Mouse (Mus musculus) Patski (cell line): Measurements from ENCODE around the gene Camta1. TPM values are rescaled to one million over a fixed set of nuclear protein-coding genes. Genes with fewer than 3 reads are reported as not detected.
A peak's percentile ranks its signal among the peaks of the same experiment; 100 is the strongest.

Experiments
- ATAC-seq: fragments of 100-300 bp; one replicate; pipeline ENCODE4 v1.8.0; 2021
- CTCF ChIA-PET: fragments of 350-600 bp; sonication (Branson Sonifier 250); formaldehyde crosslinking; loops from one replicate; lab custom pipeline; 2022; ENCODE audit warnings: inconsistent platforms; lab: Charles Lee
- POLR2A ChIA-PET: fragments of 350-600 bp; sonication (Branson Sonifier 250); formaldehyde crosslinking; loops from one replicate; lab custom pipeline; 2022; ENCODE audit warnings: antibody characterized with exemption, inconsistent platforms; lab: Charles Lee
- DNase-seq: peaks from one replicate; pipeline ENCODE4 v3.0.0-alpha.2; 2011; ENCODE audit warnings: low read depth, low spot score
- H3K27me3 ChIP-seq: fragments of 371-371 bp; one replicate; pipeline ENCODE4 v1.5.1; 2021
- CTCF ChIP-seq: fragments of 100-300 bp; IDR thresholded peaks from one replicate; pipeline ENCODE4 v1.5.1; 2021
- in situ Hi-C: fragments of 300-500 bp; cut with MboI; formaldehyde crosslinking; loops from 3 replicates; pipeline ENCODE4 v1.11.1; 2018; ENCODE audit warnings: low pct_unique_long_range_greater_than_20kb, mixed read lengths
- polyA plus RNA-seq: library from polyadenylated mRNA; unstranded; gene quantifications from one replicate; pipeline ENCODE4 v1.2.3, GENCODE M21; 2021

Camta1 gene
- polyA plus RNA-seq, 1 experiment from 2014 or later = 28.0 TPM

- TF ChIP-seq CTCF = no peak
- no peaks in the 10 kb centered on the region for H3K27me3 ChIP-seq
- CTCF ChIA-PET = no interaction called here
- POLR2A ChIA-PET = no interaction called here
- in situ Hi-C loops = no loop called here
- DNase-seq (no peak), ATAC-seq (no peak)
These were observed 438.8 kb downstream of the Camta1 start for GRCm38 (mm10) chr4:151422922-151423321.

DNA sequence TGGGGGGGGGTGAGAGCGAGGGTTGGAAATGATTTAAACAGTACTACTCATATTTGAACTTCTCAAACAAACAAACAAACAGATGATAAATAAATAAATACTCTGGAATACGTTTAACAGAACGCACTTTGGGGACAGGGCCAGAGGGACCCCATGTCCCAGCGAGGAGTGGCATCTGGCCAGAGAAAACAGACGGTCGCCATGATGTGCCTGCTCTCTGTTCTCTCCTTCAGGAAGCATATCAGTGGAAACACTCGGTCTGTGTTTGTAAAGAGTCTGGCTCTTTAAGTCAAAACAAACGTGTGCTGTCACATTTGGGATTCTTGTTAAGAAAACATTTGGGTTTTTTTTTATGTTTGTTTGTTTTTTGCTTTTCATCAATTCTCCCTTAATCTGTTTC is 439.3 kb downstream of the Camta1 start:
- in situ Hi-C loops = no loop called here
- no peaks in the 10 kb centered on the region for H3K27me3 ChIP-seq
- POLR2A ChIA-PET = no interaction called here
- ATAC-seq = no peak
- TF ChIP-seq CTCF = no peak
- no peak for DNase-seq
- CTCF ChIA-PET = no interaction called here

GRCm38 (mm10) chr4:151418344-151418875 is 443.3 kb downstream of the Camta1 start:
- POLR2A ChIA-PET = no interaction called here
- in situ Hi-C loops = no loop called here
- DNase-seq (no peak), ATAC-seq (no peak)
- H3K27me3 ChIP-seq = no peaks in the 10 kb centered on the region
- CTCF ChIA-PET = no interaction called here
- no peak for TF ChIP-seq CTCF

- ChIA-PET CTCF (no interaction called here), POLR2A (no interaction called here)
- ATAC-seq = no peak
- no peak for TF ChIP-seq CTCF
- in situ Hi-C loops = no loop called here
- DNase-seq = no peak
- no peaks in the 10 kb centered on the region for H3K27me3 ChIP-seq
These were observed 445.9 kb downstream of the Camta1 start for GRCm38 (mm10) chr4:151415812-151416211.

- ATAC-seq (no peak), DNase-seq (no peak)
- no peak for TF ChIP-seq CTCF
- ChIA-PET CTCF (no interaction called here), POLR2A (no interaction called here)
- H3K27me3 ChIP-seq = no peaks in the 10 kb centered on the region
- in situ Hi-C loops = no loop called here
These were observed 446.3 kb downstream of the Camta1 start for GRCm38 (mm10) chr4:151415376-151415775.

DNA sequence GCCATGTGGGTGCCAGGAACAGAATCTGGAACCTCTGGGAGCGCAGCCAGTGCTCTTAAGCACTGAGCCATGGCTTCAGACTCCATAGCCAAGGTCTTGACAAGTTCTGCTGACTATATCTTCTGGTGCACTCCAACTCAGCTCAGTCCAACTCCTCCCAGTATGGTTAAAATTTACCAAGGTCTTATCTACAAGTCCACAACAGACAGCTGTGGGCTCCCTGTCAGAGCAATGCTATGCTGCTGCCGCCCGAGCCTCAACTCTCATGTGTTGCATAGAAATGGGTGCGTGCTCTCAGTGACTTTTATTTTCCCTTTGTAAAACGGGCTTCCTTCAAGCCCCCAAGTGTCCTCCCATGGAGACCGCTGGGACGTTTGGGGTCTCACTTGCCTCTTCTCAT is 446.7 kb downstream of the Camta1 start:
- no peaks in the 10 kb centered on the region for H3K27me3 ChIP-seq
- in situ Hi-C loops = no loop called here
- no peak for ATAC-seq

DNA sequence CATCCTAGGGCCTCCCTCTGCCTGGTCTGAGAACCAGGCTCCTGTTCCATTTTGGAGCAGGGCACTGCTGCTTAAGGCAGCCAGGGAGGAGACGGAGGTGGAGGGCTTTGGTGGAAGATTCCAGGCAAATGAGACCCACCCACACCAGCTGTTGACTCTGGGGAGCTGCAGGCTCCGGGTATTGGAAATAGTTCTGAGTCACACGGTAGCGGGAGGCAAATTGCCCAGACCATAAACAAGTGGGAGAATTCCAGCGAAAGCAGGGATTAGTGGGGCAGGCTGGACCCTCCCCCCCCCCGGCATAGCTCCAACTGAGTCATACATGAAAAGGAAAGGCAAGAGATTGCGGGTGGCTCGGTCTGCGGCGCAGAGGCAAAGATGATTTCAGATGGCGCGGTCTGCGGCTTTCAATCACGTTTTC is 450.0 kb downstream of the Camta1 start:
- CTCF ChIA-PET = no interaction called here
- ATAC-seq = peak; percentile 79
- DNase-seq = peak; percentile 90
- in situ Hi-C loops = no loop called here
- H3K27me3 ChIP-seq = no peaks in the 10 kb centered on the region
- POLR2A ChIA-PET = no interaction called here
- no peak for TF ChIP-seq CTCF

More for the DNA sequence above, 446.7 kb downstream of the Camta1 start:
- DNase-seq = no peak
- POLR2A ChIA-PET = no interaction called here
- CTCF ChIA-PET = no interaction called here
- no peak for TF ChIP-seq CTCF

- no peaks in the 10 kb centered on the region for H3K27me3 ChIP-seq
- POLR2A ChIA-PET = no interaction called here
- DNase-seq = no peak
- no peak for TF ChIP-seq CTCF
- ATAC-seq = no peak
- CTCF ChIA-PET = no interaction called here
- in situ Hi-C loops = no loop called here
These were observed 450.7 kb downstream of the Camta1 start for GRCm38 (mm10) chr4:151411016-151411415.

DNA sequence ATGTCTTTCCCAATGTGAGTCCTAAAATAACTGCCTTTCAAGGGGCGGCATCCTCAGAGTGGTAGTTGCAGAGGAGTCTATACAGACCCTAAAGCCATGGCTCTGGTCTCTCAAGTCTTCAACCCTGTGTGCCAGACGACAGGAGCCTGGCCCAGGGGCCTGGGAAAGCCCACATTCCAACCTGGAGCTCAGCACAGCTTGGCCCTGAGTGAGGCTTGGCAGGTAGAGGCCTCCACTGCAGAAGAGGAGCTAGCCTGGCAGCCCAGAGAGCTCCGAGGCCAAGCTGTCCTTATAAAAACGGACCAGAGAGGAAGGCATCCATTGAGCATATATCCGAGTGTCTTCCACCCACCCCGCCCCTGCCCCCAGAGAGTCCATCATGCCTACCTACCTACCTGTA is 452.4 kb downstream of the Camta1 start:
- no peaks in the 10 kb centered on the region for H3K27me3 ChIP-seq
- no peak for DNase-seq
- TF ChIP-seq CTCF = no peak
- ChIA-PET CTCF (no interaction called here), POLR2A (interaction anchor here (0.6 kb wide), 1 partner anchor 302 kb away, joined by 4 read pairs; no protein-coding TSS in a partner anchor)
- in situ Hi-C loops = no loop called here
- ATAC-seq = no peak

GRCm38 (mm10) chr4:151408811-151409210 is 452.9 kb downstream of the Camta1 start:
- DNase-seq (no peak), ATAC-seq (no peak)
- no peaks in the 10 kb centered on the region for H3K27me3 ChIP-seq
- in situ Hi-C loops = no loop called here
- ChIA-PET POLR2A (interaction anchor here (0.5 kb wide), 1 partner anchor 648 kb away, joined by 3 read pairs; no protein-coding TSS in a partner anchor), CTCF (no interaction called here)
- TF ChIP-seq CTCF = no peak

- CTCF ChIA-PET = no interaction called here
- TF ChIP-seq CTCF = no peak
- in situ Hi-C loops = no loop called here
- POLR2A ChIA-PET = interaction anchor here (0.5 kb wide), 1 partner anchor 648 kb away, joined by 3 read pairs; no protein-coding TSS in a partner anchor
- H3K27me3 ChIP-seq = no peaks in the 10 kb centered on the region
- DNase-seq (no peak), ATAC-seq (no peak)
These were observed 453.4 kb downstream of the Camta1 start for GRCm38 (mm10) chr4:151408246-151408645.

DNA sequence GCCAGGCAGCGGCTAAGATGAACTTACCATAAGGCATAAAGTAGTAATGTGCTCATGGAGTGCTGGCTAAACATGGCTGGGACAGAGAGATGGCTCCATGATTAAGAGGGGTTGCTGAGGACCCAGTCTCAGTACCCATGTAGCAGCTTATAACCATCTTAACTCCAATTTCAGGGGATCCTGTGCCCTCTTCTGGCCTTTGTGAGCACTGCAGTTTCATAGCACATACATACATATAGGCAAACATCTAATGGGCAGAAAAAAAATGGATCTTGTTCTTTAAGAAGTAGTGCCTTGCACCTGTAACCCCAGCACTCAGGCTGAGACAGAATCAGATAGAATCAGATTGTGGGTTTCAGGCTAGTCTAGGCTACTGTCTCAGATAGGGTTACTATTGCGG is 454.5 kb downstream of the Camta1 start:
- ChIA-PET CTCF (interaction anchor here (1.1 kb wide), 1 partner anchor 17 kb away, joined by 3 read pairs; no protein-coding TSS in a partner anchor), POLR2A (no interaction called here)
- TF ChIP-seq CTCF = no peak
- no peaks in the 10 kb centered on the region for H3K27me3 ChIP-seq
- in situ Hi-C loops = no loop called here
- DNase-seq (no peak), ATAC-seq (no peak)
